Mouse (Mus musculus): Measurements from ENCODE around the gene Snrpa.

DNA sequence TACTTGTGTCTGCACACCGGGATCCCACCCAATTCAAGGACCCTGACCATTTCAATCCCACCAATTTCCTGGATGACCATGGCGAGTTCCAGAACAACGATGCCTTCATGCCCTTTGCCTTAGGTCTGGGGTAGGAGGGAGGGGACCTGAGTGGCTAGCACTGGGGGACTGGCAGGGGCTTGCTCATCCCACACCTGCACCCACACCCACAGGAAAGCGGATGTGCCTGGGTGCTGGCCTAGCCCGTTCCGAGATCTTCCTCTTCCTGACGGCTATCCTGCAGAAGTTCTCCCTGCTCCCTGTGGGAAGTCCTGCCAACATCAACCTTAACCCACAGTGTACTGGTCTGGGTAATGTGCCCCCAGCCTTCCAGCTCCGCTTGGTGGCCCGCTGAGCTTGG lies 37.9 kb downstream of the Snrpa start:
- TF ChIP-seq EP300 (IDR thresholded peaks at IDR 0.05; ENCODE audit: low read depth) (no peak), CTCF (IDR thresholded peaks at IDR 0.05; ENCODE audit: low read depth) (no peak)
